Mouse (Mus musculus): Measurements from ENCODE around the gene Tlr4. TPM values are rescaled to one million over a fixed set of nuclear protein-coding genes. Genes with fewer than 3 reads are reported as not detected.

Tlr4 gene
- polyA plus RNA-seq, 1 experiment from 2014 or later: 1.7 TPM

- no peak for ATAC-seq (ENCODE audit: insufficient number of reproducible peaks, insufficient read depth, low FRiP score, low read depth)
- WGBS: 53% methylated on average over 4 of the region's 4 CpGs
Observed at GRCm38 (mm10) chr4:66875751-66876150, 48.4 kb downstream of the Tlr4 start.

GRCm38 (mm10) chr4:66877609-66878008 lies 50.2 kb downstream of the Tlr4 start:
- Histone ChIP-seq H3K27ac (ENCODE audit: low read length) (no peak overlapping the region), H3K9ac (replicated peaks; ENCODE audit: low read depth, low read length) (no peak overlapping the region), H3K27me3 (ENCODE audit: control insufficient read depth, insufficient read depth, low read length) (no peaks in the 10 kb centered on the region), H3K4me2 (replicated peaks; ENCODE audit: low read depth, low read length) (no peak overlapping the region), H3K9me3 (ENCODE audit: control insufficient read depth, low read depth, low read length) (no peaks in the 10 kb centered on the region), H3K4me3 (ENCODE audit: low read depth, low read length) (no peak overlapping the region), H3K4me1 (ENCODE audit: control insufficient read depth, insufficient read depth, low read length) (no peaks in the 10 kb centered on the region), H3K36me3 (ENCODE audit: control insufficient read depth, insufficient read depth, low read length) (no peaks in the 10 kb centered on the region)
- WGBS: 66% methylated on average over 11 of the region's 11 CpGs
- no peak for ATAC-seq (ENCODE audit: insufficient number of reproducible peaks, insufficient read depth, low FRiP score, low read depth)

More at GRCm38 (mm10) chr4:66875751-66876150, 48.4 kb downstream of the Tlr4 start:
- Histone ChIP-seq H3K9ac (replicated peaks; ENCODE audit: low read depth, low read length) (no peak overlapping the region), H3K4me3 (ENCODE audit: low read depth, low read length) (no peak overlapping the region), H3K27me3 (ENCODE audit: control insufficient read depth, insufficient read depth, low read length) (no peaks in the 10 kb centered on the region), H3K36me3 (ENCODE audit: control insufficient read depth, insufficient read depth, low read length) (no peaks in the 10 kb centered on the region), H3K27ac (ENCODE audit: low read length) (no peak overlapping the region), H3K4me1 (ENCODE audit: control insufficient read depth, insufficient read depth, low read length) (no peaks in the 10 kb centered on the region), H3K9me3 (ENCODE audit: control insufficient read depth, low read depth, low read length) (no peaks in the 10 kb centered on the region), H3K4me2 (replicated peaks; ENCODE audit: low read depth, low read length) (no peak overlapping the region)

GRCm38 (mm10) chr4:66881496-66881895 lies 54.1 kb downstream of the Tlr4 start:
- Histone ChIP-seq H3K27me3 (ENCODE audit: control insufficient read depth, insufficient read depth, low read length) (no peaks in the 10 kb centered on the region), H3K27ac (ENCODE audit: low read length) (no peak overlapping the region), H3K4me1 (ENCODE audit: control insufficient read depth, insufficient read depth, low read length) (no peaks in the 10 kb centered on the region), H3K36me3 (ENCODE audit: control insufficient read depth, insufficient read depth, low read length) (no peaks in the 10 kb centered on the region), H3K9me3 (ENCODE audit: control insufficient read depth, low read depth, low read length) (no peaks in the 10 kb centered on the region), H3K4me2 (replicated peaks; ENCODE audit: low read depth, low read length) (no peak overlapping the region), H3K9ac (replicated peaks; ENCODE audit: low read depth, low read length) (no peak overlapping the region), H3K4me3 (ENCODE audit: low read depth, low read length) (no peak overlapping the region)
- ATAC-seq (ENCODE audit: insufficient number of reproducible peaks, insufficient read depth, low FRiP score, low read depth): no peak
- WGBS: 97% methylated on average over 1 of the region's 1 CpGs

GRCm38 (mm10) chr4:66883264-66883663 lies 55.9 kb downstream of the Tlr4 start:
- Histone ChIP-seq H3K27ac (ENCODE audit: low read length) (no peak overlapping the region), H3K27me3 (ENCODE audit: control insufficient read depth, insufficient read depth, low read length) (no peaks in the 10 kb centered on the region), H3K4me3 (ENCODE audit: low read depth, low read length) (no peak overlapping the region), H3K4me2 (replicated peaks; ENCODE audit: low read depth, low read length) (no peak overlapping the region), H3K9me3 (ENCODE audit: control insufficient read depth, low read depth, low read length) (no peaks in the 10 kb centered on the region), H3K36me3 (ENCODE audit: control insufficient read depth, insufficient read depth, low read length) (no peaks in the 10 kb centered on the region), H3K4me1 (ENCODE audit: control insufficient read depth, insufficient read depth, low read length) (no peaks in the 10 kb centered on the region), H3K9ac (replicated peaks; ENCODE audit: low read depth, low read length) (no peak overlapping the region)
- WGBS: 95% methylated on average over 5 of the region's 5 CpGs
- no peak for ATAC-seq (ENCODE audit: insufficient number of reproducible peaks, insufficient read depth, low FRiP score, low read depth)

GRCm38 (mm10) chr4:66894547-66894946 lies 67.2 kb downstream of the Tlr4 start:
- Histone ChIP-seq H3K4me1 (ENCODE audit: control insufficient read depth, insufficient read depth, low read length) (no peaks in the 10 kb centered on the region), H3K9ac (replicated peaks; ENCODE audit: low read depth, low read length) (no peak overlapping the region), H3K4me2 (replicated peaks; ENCODE audit: low read depth, low read length) (no peak overlapping the region), H3K27ac (ENCODE audit: low read length) (no peak overlapping the region), H3K9me3 (ENCODE audit: control insufficient read depth, low read depth, low read length) (no peaks in the 10 kb centered on the region), H3K27me3 (ENCODE audit: control insufficient read depth, insufficient read depth, low read length) (no peaks in the 10 kb centered on the region), H3K36me3 (ENCODE audit: control insufficient read depth, insufficient read depth, low read length) (no peaks in the 10 kb centered on the region), H3K4me3 (ENCODE audit: low read depth, low read length) (no peak overlapping the region)
- no peak for ATAC-seq (ENCODE audit: insufficient number of reproducible peaks, insufficient read depth, low FRiP score, low read depth)
- 30% methylated on average over 2 of the region's 2 CpGs for WGBS

- no peak overlapping the region for H3K9ac ChIP-seq (replicated peaks; ENCODE audit: low read depth, low read length)
- H3K9me3 ChIP-seq (ENCODE audit: control insufficient read depth, low read depth, low read length): no peaks in the 10 kb centered on the region
- H3K4me1 ChIP-seq (ENCODE audit: control insufficient read depth, insufficient read depth, low read length): no peaks in the 10 kb centered on the region
- no peaks in the 10 kb centered on the region for H3K36me3 ChIP-seq (ENCODE audit: control insufficient read depth, insufficient read depth, low read length)
- no peak overlapping the region for H3K4me3 ChIP-seq (ENCODE audit: low read depth, low read length)
- H3K27ac ChIP-seq (ENCODE audit: low read length): no peak overlapping the region
- 67% methylated on average over 7 of the region's 7 CpGs for WGBS
- ATAC-seq (ENCODE audit: insufficient number of reproducible peaks, insufficient read depth, low FRiP score, low read depth): no peak
- H3K27me3 ChIP-seq (ENCODE audit: control insufficient read depth, insufficient read depth, low read length): no peaks in the 10 kb centered on the region
- H3K4me2 ChIP-seq (replicated peaks; ENCODE audit: low read depth, low read length): no peak overlapping the region
Observed at GRCm38 (mm10) chr4:66894981-66895380, 67.6 kb downstream of the Tlr4 start.

GRCm38 (mm10) chr4:66900126-66900525 lies 72.7 kb downstream of the Tlr4 start:
- no peaks in the 10 kb centered on the region for H3K9me3 ChIP-seq (ENCODE audit: control insufficient read depth, low read depth, low read length)
- H3K27me3 ChIP-seq (ENCODE audit: control insufficient read depth, insufficient read depth, low read length): no peaks in the 10 kb centered on the region
- H3K4me3 ChIP-seq (ENCODE audit: low read depth, low read length): no peak overlapping the region
- no peak overlapping the region for H3K27ac ChIP-seq (ENCODE audit: low read length)
- H3K4me1 ChIP-seq (ENCODE audit: control insufficient read depth, insufficient read depth, low read length): no peaks in the 10 kb centered on the region
- H3K9ac ChIP-seq (replicated peaks; ENCODE audit: low read depth, low read length): no peak overlapping the region
- no peak for ATAC-seq (ENCODE audit: insufficient number of reproducible peaks, insufficient read depth, low FRiP score, low read depth)
- H3K4me2 ChIP-seq (replicated peaks; ENCODE audit: low read depth, low read length): no peak overlapping the region
- no peaks in the 10 kb centered on the region for H3K36me3 ChIP-seq (ENCODE audit: control insufficient read depth, insufficient read depth, low read length)

GRCm38 (mm10) chr4:66901498-66901897 lies 74.1 kb downstream of the Tlr4 start:
- H3K9me3 ChIP-seq (ENCODE audit: control insufficient read depth, low read depth, low read length): no peaks in the 10 kb centered on the region
- ATAC-seq (ENCODE audit: insufficient number of reproducible peaks, insufficient read depth, low FRiP score, low read depth): no peak

GRCm38 (mm10) chr4:66908376-66908775 lies 81.0 kb downstream of the Tlr4 start:
- no peak overlapping the region for H3K27ac ChIP-seq (ENCODE audit: low read length)
- no peak overlapping the region for H3K9ac ChIP-seq (replicated peaks; ENCODE audit: low read depth, low read length)
- H3K27me3 ChIP-seq (ENCODE audit: control insufficient read depth, insufficient read depth, low read length): no peaks in the 10 kb centered on the region
- no peak overlapping the region for H3K4me2 ChIP-seq (replicated peaks; ENCODE audit: low read depth, low read length)
- no peaks in the 10 kb centered on the region for H3K36me3 ChIP-seq (ENCODE audit: control insufficient read depth, insufficient read depth, low read length)
- no peak overlapping the region for H3K4me3 ChIP-seq (ENCODE audit: low read depth, low read length)
- no peaks in the 10 kb centered on the region for H3K4me1 ChIP-seq (ENCODE audit: control insufficient read depth, insufficient read depth, low read length)
- H3K9me3 ChIP-seq (ENCODE audit: control insufficient read depth, low read depth, low read length): no peaks in the 10 kb centered on the region
- ATAC-seq (ENCODE audit: insufficient number of reproducible peaks, insufficient read depth, low FRiP score, low read depth): no peak

More at GRCm38 (mm10) chr4:66901498-66901897, 74.1 kb downstream of the Tlr4 start:
- H3K4me1 ChIP-seq (ENCODE audit: control insufficient read depth, insufficient read depth, low read length): no peaks in the 10 kb centered on the region
- no peak overlapping the region for H3K9ac ChIP-seq (replicated peaks; ENCODE audit: low read depth, low read length)
- H3K27me3 ChIP-seq (ENCODE audit: control insufficient read depth, insufficient read depth, low read length): no peaks in the 10 kb centered on the region
- no peak overlapping the region for H3K4me2 ChIP-seq (replicated peaks; ENCODE audit: low read depth, low read length)
- H3K36me3 ChIP-seq (ENCODE audit: control insufficient read depth, insufficient read depth, low read length): no peaks in the 10 kb centered on the region
- no peak overlapping the region for H3K27ac ChIP-seq (ENCODE audit: low read length)
- H3K4me3 ChIP-seq (ENCODE audit: low read depth, low read length): no peak overlapping the region
